Mouse (Mus musculus): ENCODE results near the gene Tlx2.

Tlx2 gene

DNA sequence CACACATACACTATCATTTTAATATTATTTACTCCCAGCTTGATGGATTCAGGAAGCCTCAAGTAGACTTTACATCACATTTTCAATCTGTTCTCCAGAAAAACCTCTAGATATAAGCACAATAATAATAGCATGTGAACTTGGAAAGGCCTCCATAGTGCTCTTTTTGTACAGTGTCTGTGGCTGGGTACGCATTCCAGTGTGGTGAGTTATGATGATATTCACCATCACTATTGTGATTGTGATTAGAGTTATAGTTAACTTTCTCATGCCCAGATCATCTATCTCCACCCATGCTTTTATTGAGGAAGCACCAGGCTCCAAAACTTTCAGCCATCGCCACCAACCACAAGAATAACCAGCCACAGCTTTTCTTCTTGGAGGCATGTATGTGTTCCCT lies 46.3 kb downstream of the Tlx2 start:
- DNase-seq (ENCODE audit: low read depth) = no peak

DNA sequence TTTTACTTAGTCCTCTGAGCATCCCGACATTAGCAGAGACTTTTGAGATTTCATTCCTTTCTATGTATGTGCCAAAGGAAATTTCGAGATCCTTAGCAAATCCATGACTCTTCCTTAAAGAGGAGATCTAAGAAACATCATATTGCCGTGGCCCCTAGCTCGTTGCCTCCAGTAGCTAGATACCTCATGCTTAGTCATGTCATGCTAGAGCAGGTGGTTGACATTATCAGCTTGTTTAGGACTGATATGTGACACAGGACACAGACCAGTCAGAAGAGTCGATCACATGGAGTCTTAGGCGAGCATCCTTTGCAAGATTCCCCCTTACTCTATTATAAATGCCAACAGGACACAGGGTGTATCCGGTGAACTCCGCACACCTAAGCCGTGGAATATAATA lies 47.1 kb downstream of the Tlx2 start:
- DNase-seq (ENCODE audit: low read depth) = no peak

DNA sequence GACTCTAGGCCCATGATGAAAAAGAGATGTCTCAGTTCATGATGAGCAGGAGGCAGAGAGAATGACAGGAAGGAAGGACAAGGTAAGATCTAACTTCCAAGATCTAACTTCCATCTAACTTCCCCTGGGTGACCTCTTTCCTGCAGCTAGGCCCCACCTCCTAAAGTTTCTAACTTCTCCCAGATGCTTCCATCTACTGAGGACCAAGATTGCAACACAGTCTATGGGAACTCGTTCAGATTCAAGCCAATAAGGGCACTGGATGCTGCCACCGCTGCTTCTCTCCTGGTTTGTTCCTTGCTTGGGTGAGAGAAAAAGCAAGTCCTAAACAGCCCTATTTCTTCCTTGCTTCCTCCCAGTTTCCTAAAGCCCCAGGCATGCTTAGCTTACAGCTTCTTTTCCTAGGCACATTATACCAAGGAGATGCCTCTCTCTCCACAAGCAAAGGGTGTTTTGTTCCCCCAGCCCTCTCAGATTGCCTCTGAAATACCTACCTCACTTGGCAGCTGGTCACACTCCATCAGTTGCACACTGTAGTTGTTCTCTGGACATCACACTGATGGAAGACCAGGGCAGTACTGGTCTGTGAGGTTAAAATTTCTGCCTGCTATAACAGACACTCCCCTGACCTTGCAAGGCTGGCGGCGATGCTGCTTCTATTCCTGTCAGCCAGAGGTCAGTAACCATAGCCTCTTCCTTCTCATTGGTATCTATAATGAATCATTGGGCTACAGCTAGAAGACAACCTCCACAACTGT lies 49.1 kb downstream of the Tlx2 start:
- DNase-seq (ENCODE audit: low read depth) = no peak

DNA sequence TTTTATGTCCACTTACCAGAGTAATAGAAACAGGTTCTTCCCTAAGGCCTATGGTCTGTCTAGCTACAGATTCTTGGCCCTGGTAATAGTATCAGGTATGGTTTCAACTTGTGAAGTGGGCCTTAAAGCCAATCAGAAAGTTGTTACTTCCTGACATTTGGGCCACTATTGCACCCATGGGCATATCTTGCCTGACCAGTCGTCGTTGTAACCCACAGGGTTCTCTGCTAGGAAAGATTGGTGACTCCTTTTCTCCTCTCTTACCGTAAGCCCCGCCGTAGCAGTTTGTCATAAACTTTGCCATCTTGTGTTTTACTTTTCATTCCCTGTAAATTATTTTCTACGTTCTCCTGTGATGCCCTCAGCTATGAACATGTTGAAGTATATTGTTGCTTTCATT lies 50.0 kb downstream of the Tlx2 start:
- DNase-seq (ENCODE audit: low read depth) = no peak

GRCm38 (mm10) chr6:83019044-83019443 lies 51.0 kb downstream of the Tlx2 start:
- DNase-seq (ENCODE audit: low read depth) = no peak

Data from c-Kit-positive CD71-positive TER-119-negative erythroid progenitor cells, embryonic 14.5 days (primary cell).